Mouse (Mus musculus) kidney, adult 8-10 months (tissue): ENCODE data around the gene Bche.
A peak's percentile ranks its signal among the peaks of the same experiment; 100 is the strongest.

Experiments used
- DNase-seq, 2 experiments: peaks; one replicate each; pipeline ENCODE4 v3.0.0; 2022

The Bche gene

GRCm38 (mm10) chr3:73708410-73708714 is at the start of gene Bche:
TSS of gene Bche (minus strand) at chr3:73708415.
- DNase-seq: no peak

- no peak for DNase-seq
These were observed 33.8 kb upstream of the Bche start for GRCm38 (mm10) chr3:73741998-73742397.

- no peak for DNase-seq
These were observed 23.5 kb upstream of the Bche start for GRCm38 (mm10) chr3:73731677-73732076.

- no peak for DNase-seq
These were observed 21.3 kb upstream of the Bche start for GRCm38 (mm10) chr3:73729511-73729910.

- DNase-seq: no peak
These were observed 17.5 kb upstream of the Bche start for GRCm38 (mm10) chr3:73725711-73726110.

GRCm38 (mm10) chr3:73724869-73725268 is 16.7 kb upstream of the Bche start:
- no peak for DNase-seq

GRCm38 (mm10) chr3:73717610-73718284 is 9.5 kb upstream of the Bche start:
- no peak for DNase-seq

- no peak for DNase-seq
These were observed 1.7 kb upstream of the Bche start for GRCm38 (mm10) chr3:73709871-73710270.

- DNase-seq: peak; percentile 8 to 11
These were observed 480 bp downstream of the Bche start for GRCm38 (mm10) chr3:73707461-73708409.

GRCm38 (mm10) chr3:73706544-73706943 is 1.7 kb downstream of the Bche start:
- DNase-seq: no peak

GRCm38 (mm10) chr3:73698889-73699288 is 9.3 kb downstream of the Bche start:
- DNase-seq: no peak

GRCm38 (mm10) chr3:73673333-73673732 is 34.9 kb downstream of the Bche start:
- DNase-seq: no peak

GRCm38 (mm10) chr3:73668172-73668571 is 40.0 kb downstream of the Bche start:
- no peak for DNase-seq

- no peak for DNase-seq
These were observed 40.7 kb downstream of the Bche start for GRCm38 (mm10) chr3:73667245-73668131.

GRCm38 (mm10) chr3:73650281-73650680 is 57.9 kb downstream of the Bche start:
- no peak for DNase-seq

- DNase-seq: no peak
These were observed 61.2 kb downstream of the Bche start for GRCm38 (mm10) chr3:73647064-73647463.

- DNase-seq: no peak
These were observed 96.8 kb downstream of the Bche start for GRCm38 (mm10) chr3:73611421-73611820.

- no peak for DNase-seq
These were observed 116.3 kb downstream of the Bche start for GRCm38 (mm10) chr3:73591757-73592533.
